Mouse (Mus musculus): ENCODE results near the gene Shc3. TPM values are rescaled to one million over a fixed set of nuclear protein-coding genes. Genes with fewer than 3 reads are reported as not detected.

Shc3 gene
- polyA plus RNA-seq, 1 experiment from 2014 or later, result 0.18 TPM

DNA sequence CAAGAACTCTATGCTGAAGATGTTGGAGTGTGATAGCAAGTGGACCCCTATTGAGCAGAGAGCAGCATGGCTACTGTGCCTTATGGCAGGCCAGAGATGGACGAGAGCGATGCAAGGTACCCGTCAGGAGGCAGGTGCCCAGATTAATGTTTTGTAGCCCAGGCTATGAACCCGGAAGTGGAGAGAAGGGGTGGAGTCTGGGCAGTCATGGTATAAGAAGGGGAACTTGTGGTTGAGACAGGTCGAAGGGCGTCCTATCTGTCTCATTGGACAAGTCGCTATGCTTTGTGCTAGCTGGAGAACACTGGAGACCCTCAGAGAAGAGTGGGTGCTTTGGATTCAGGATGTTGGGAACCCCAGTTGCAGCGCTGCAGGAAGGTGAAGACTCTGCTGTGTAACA is 30.9 kb upstream of the Shc3 start:
- 88% methylated on average over 8 of the region's 8 CpGs for WGBS
- H3K27me3 ChIP-seq, result peaks cover 12% of the 10 kb centered on the region; the same call in 1 of the 2 replicates
- ATAC-seq (replicated peaks; ENCODE audit: low FRiP score), result no peak
- H3K4me2 ChIP-seq, result no peak overlapping the region
- H3K4me1 ChIP-seq, result peaks cover 17% of the 10 kb centered on the region
- H3K9me3 ChIP-seq (replicated peaks), result no peaks in the 10 kb centered on the region
- H3K36me3 ChIP-seq, result no peaks in the 10 kb centered on the region
- H3K4me3 ChIP-seq (replicated peaks), result no peak overlapping the region
- H3K9ac ChIP-seq, result no peak overlapping the region
- no peak overlapping the region for H3K27ac ChIP-seq

DNA sequence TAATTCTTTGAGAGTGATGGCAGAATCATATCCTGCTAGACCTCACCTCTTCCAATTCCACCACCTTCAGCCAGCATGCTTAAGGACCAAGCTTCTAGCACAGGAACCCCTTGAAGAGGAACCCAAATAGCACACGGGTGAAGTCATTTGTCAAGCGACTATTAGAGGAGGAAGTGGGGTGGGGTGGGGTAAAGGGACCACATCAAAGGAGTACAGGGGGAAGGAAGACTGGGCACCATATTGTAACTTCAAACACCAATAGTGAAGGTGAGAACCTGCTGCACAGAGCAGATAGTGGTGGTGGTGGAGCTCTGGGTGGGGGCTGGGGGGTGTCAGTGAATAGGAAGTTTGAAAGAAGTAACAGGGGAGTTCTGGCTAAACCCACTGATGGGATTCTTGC is 28.8 kb upstream of the Shc3 start:
- H3K4me1 ChIP-seq, result peaks cover 17% of the 10 kb centered on the region
- no peak overlapping the region for H3K4me2 ChIP-seq
- 30% methylated on average over 2 of the region's 2 CpGs for WGBS
- no peaks in the 10 kb centered on the region for H3K9me3 ChIP-seq (replicated peaks)
- H3K27me3 ChIP-seq, result peaks cover 17% of the 10 kb centered on the region
- no peaks in the 10 kb centered on the region for H3K36me3 ChIP-seq
- H3K27ac ChIP-seq, result no peak overlapping the region
- ATAC-seq (replicated peaks; ENCODE audit: low FRiP score), result no peak
- no peak overlapping the region for H3K4me3 ChIP-seq (replicated peaks)
- no peak overlapping the region for H3K9ac ChIP-seq

DNA sequence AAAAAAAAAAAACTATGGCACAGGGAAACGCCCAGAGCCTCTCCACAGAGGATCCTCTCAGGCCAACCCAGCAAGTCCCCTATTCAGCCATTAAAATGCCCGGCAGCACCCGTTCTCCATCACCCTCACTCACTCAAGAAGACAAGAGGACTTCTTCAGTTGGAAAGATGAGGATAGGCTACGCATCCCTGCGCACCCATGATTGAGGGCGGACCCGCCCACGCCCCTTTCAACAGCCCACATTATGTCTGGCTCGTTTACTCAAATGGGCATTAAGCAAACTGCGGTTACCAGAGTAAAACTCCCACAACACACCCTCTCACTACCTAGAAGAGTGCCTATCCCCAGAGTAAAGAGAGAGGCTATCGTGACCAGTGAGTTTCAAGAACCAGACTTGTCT is 26.2 kb upstream of the Shc3 start:
- H3K4me3 ChIP-seq (replicated peaks), result peak overlapping the region; percentile 48
- peaks cover 12% of the 10 kb centered on the region for H3K4me1 ChIP-seq
- H3K4me2 ChIP-seq, result peak overlapping the region; percentile 97
- H3K27me3 ChIP-seq, result peaks cover 17% of the 10 kb centered on the region
- peak; percentile 40 for ATAC-seq (replicated peaks; ENCODE audit: low FRiP score)
- H3K36me3 ChIP-seq, result no peaks in the 10 kb centered on the region
- H3K27ac ChIP-seq, result no peak overlapping the region
- WGBS, result 22% methylated on average over 11 of the region's 11 CpGs
- H3K9me3 ChIP-seq (replicated peaks), result no peaks in the 10 kb centered on the region; the same call in 1 of the 2 replicates
- H3K9ac ChIP-seq, result no peak overlapping the region

DNA sequence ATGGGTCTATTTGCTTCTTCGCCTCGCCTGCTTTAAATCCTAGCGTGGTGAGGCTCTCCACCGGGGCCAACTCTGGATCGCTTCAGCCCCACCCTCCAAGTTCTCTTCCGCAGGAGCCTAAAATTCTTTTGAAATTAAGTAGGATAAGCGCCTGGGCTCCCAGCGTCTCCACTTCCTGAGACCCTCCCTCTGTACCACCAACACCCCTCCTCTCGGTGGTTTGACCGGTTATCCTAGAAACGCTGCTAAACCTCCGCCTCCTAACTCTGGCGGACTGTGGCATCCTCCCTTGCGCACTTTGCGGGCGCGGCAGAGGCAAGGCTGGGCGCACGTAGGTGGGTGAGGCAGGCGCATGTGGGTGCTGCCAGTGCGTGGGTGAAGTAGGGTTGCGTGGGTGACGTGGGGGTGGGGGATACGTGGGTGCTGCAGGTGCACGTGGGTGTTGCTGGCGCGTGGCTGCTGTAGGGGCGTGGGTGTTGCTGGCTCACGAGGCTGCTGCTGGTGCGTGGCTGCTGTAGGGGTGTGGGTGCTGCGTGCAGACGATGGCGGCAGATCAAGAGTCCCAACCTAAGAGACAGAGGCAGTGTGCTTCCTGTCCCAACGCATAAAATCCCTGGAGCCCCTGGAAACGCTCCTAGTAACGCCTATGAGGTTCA is 25.6 kb upstream of the Shc3 start:
- H3K27ac ChIP-seq, result no peak overlapping the region
- H3K9ac ChIP-seq, result no peak overlapping the region
- no peaks in the 10 kb centered on the region; the same call in 1 of the 2 replicates for H3K9me3 ChIP-seq (replicated peaks)
- peak overlapping the region; percentile 97 for H3K4me2 ChIP-seq
- H3K4me1 ChIP-seq, result peaks cover 12% of the 10 kb centered on the region
- H3K27me3 ChIP-seq, result peaks cover 17% of the 10 kb centered on the region
- H3K36me3 ChIP-seq, result no peaks in the 10 kb centered on the region
- ATAC-seq (replicated peaks; ENCODE audit: low FRiP score), result peak; percentile 52; the same call in 1 of the 2 replicates
- whole genome bisulfite sequencing, result under 1% methylated on average over 36 of the region's 36 CpGs
- peak overlapping the region; percentile 48 for H3K4me3 ChIP-seq (replicated peaks)

DNA sequence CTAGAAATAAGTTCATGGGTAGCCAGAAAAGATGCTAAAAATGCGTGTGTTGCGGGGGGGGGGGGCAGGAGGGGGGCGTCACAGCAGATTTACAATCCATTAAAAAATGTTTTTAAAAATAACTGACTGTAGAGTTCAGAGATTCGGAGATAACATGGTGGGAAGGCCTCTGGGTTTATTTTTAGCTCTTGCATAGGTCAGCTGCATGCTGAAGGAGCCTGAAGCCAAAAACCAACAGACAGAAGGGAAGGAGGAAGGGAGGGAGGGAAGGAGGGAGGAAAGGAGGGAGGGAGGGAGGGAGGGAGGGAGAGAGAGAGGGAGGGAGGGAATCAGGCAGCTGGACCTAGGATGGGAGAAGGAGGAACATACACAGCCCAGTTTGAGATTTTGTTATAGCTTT is 18.8 kb upstream of the Shc3 start:
- no peaks in the 10 kb centered on the region for H3K27me3 ChIP-seq
- WGBS, result 49% methylated on average over 4 of the region's 4 CpGs
- H3K9ac ChIP-seq, result no peak overlapping the region
- H3K4me3 ChIP-seq (replicated peaks), result no peak overlapping the region
- no peaks in the 10 kb centered on the region for H3K36me3 ChIP-seq
- H3K27ac ChIP-seq, result no peak overlapping the region
- H3K4me1 ChIP-seq, result 0 out of 2 replicates have a peak, but pooled peaks cover 4% of the 10 kb centered on the region
- no peak overlapping the region for H3K4me2 ChIP-seq
- H3K9me3 ChIP-seq (replicated peaks), result no peaks in the 10 kb centered on the region; the same call in 1 of the 2 replicates
- ATAC-seq (replicated peaks; ENCODE audit: low FRiP score), result no peak

DNA sequence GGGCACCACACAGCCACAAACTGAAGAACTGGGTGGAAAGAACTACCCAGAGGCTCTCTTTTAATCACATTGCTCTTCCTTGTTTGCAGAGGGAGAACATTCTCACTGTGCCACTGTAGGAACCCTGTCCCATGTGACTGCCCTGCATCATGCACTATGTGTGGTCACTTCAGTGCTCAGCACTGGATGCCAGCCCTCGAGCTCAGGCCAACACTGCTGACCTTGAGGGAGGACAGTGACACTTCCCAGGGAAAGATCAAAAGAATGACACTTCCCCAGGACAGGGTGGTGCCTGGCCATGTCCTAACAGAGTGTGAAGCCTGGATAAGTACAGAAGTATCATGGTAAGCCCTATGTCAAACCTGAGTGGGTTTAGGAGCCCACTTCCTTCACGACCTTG is 13.0 kb upstream of the Shc3 start:
- 42% methylated on average over 2 of the region's 2 CpGs for WGBS
- Histone ChIP-seq H3K36me3 (no peaks in the 10 kb centered on the region), H3K4me1 (peaks cover 8% of the 10 kb centered on the region), H3K4me2 (no peak overlapping the region), H3K27me3 (0 out of 2 replicates have a peak, but pooled peaks cover 3% of the 10 kb centered on the region), H3K9me3 (replicated peaks) (no peaks in the 10 kb centered on the region), H3K9ac (no peak overlapping the region), H3K4me3 (replicated peaks) (no peak overlapping the region), H3K27ac (no peak overlapping the region)
- ATAC-seq (replicated peaks; ENCODE audit: low FRiP score), result no peak

DNA sequence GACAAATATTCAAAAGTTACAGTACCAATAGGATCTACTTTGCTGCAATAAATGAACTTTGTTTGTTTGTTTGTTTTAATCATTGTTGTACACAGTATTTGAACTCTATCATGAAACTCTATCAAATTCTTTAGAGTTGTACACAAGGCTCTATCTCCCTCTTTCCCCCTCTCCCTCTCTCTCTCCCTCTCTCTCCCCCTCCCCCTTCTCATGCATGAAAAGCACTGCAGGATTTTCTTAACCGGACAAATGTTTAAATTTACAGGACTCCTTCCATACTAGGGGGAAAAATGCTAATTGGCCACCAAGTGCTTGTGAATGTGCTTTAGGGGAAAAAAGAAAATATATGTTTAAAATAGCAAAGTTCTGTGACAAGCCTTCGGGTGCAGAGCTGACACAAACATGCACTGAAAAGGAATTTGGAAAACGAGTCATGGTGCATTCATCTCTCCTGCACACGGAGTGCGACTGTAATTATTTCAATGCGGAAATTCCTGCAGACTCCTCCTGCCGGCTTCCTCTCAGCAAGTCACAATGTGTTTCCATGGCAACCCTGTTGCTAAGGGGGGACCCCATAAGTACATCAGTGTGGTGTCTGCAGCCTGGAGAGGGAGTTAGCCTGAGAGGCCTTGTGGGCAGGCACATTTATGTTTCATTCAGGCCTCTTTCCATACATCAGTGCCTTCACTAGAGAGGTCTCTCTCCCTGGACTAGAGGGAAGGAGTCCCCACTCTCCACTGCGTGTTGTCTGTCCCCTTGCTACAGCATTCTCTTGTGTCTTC is 11.2 kb upstream of the Shc3 start:
- no peak overlapping the region for H3K4me3 ChIP-seq (replicated peaks)
- no peak overlapping the region for H3K9ac ChIP-seq
- WGBS, result 19% methylated on average over 8 of the region's 8 CpGs
- ATAC-seq (replicated peaks; ENCODE audit: low FRiP score), result no peak
- H3K36me3 ChIP-seq, result no peaks in the 10 kb centered on the region
- H3K4me2 ChIP-seq, result no peak overlapping the region
- H3K9me3 ChIP-seq (replicated peaks), result no peaks in the 10 kb centered on the region
- H3K27me3 ChIP-seq, result 0 out of 2 replicates have a peak, but pooled peaks cover 3% of the 10 kb centered on the region
- peaks cover 8% of the 10 kb centered on the region for H3K4me1 ChIP-seq
- no peak overlapping the region for H3K27ac ChIP-seq

DNA sequence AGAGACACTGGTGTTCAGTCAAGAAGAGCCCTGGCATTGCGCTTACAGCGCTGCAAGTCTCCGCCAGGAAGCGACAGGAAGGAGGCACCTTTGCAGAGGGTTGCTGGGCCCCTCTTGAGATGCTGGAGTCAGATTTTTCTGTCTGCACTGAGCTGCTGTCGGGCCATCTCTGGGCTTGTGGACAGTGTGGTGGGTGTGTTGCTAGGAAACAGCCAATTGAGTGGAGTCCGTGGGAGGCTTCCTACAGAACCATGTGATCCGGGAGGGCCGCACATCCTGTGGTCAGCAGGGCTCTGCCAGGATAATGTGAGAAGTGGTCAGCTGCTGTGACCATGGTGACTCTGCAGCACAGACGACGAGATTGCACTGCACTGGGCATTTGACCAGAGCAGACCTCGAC is 4.6 kb upstream of the Shc3 start:
- H3K4me2 ChIP-seq, result peak overlapping the region; percentile 26
- 25% methylated on average over 11 of the region's 11 CpGs for WGBS

DNA sequence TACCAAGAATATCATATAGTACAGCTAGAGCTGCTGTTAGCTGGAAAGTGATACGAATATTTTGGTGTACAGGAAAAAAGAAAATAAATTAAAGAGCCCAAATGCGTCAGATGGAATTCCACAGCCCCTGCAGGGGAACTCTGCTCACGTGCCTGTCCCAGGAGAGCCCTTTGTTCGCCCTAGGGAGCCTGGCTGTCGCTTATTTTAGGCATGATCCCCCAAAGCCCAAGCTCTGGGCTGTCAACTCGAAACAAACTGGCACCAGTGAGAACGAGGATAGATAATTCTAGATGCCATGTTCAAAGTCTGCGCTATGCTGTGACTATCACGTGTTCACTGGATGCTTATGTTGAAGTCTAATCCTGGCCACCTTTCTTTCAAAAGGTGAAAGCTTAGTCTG is 892 bp upstream of the Shc3 start:
- H3K4me3 ChIP-seq (replicated peaks), result peak overlapping the region; percentile 42
- H3K27ac ChIP-seq, result no peak overlapping the region
- H3K36me3 ChIP-seq, result no peaks in the 10 kb centered on the region
- no peaks in the 10 kb centered on the region for H3K9me3 ChIP-seq (replicated peaks)
- WGBS, result 11% methylated on average over 9 of the region's 9 CpGs
- no peak overlapping the region for H3K9ac ChIP-seq
- H3K4me2 ChIP-seq, result peak overlapping the region; percentile 88
- peaks cover 70% of the 10 kb centered on the region for H3K27me3 ChIP-seq
- peaks cover 42% of the 10 kb centered on the region for H3K4me1 ChIP-seq
- ATAC-seq (replicated peaks; ENCODE audit: low FRiP score), result no peak

More for the DNA sequence above, 4.6 kb upstream of the Shc3 start:
- H3K4me1 ChIP-seq, result peaks cover 18% of the 10 kb centered on the region
- no peak overlapping the region for H3K9ac ChIP-seq
- H3K27ac ChIP-seq, result no peak overlapping the region
- H3K36me3 ChIP-seq, result no peaks in the 10 kb centered on the region
- no peaks in the 10 kb centered on the region for H3K9me3 ChIP-seq (replicated peaks)
- H3K27me3 ChIP-seq, result peaks cover 33% of the 10 kb centered on the region
- no peak overlapping the region for H3K4me3 ChIP-seq (replicated peaks)
- ATAC-seq (replicated peaks; ENCODE audit: low FRiP score), result peak; percentile 73; the same call in 1 of the 2 replicates

DNA sequence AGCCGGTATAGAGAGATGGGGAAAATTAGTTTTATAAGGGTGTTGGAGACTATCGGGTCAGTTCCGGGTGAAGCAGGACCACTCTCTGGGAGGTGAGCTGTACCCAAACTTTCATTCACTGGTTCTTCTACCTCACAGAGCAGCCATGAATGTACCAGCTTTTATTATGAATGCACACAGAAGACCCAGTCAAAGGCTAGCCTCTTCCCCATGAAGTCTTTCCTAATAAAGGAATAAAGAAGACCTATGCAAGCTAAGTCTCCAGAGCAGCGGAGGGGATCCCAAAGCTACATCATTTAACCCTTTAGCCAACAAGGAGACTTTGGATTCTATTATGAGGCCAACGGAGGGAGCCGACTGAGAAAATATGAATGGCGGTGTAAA is 458 bp upstream of the Shc3 start:
- 3% methylated on average over 7 of the region's 7 CpGs for WGBS
- Histone ChIP-seq H3K4me3 (replicated peaks) (peak overlapping the region; percentile 42), H3K27ac (no peak overlapping the region), H3K9me3 (replicated peaks) (no peaks in the 10 kb centered on the region), H3K9ac (no peak overlapping the region), H3K27me3 (peaks cover 74% of the 10 kb centered on the region), H3K4me2 (peak overlapping the region; percentile 88), H3K4me1 (peaks cover 42% of the 10 kb centered on the region), H3K36me3 (no peaks in the 10 kb centered on the region)
- ATAC-seq (replicated peaks; ENCODE audit: low FRiP score), result no peak

DNA sequence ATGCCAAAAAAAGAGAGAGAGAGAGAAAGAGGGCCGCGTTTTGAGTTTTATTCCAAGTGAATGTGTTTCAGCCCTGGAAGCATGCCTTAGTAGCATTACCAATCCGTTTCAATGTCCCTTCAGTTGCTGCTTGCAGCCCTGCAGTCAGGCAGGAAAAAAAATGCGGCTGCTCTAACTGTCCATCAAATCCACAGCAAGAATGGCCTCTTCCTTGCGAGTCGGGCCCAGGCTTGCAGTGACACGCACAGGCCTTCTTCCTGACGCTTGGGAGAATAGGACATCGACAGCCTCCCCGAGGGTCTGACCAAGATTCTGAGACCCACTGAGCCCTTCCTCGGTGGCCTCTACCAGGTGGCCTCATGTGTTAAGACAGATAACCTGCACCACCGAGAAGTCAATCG is 718 bp downstream of the Shc3 start:
- Histone ChIP-seq H3K4me2 (peak overlapping the region; percentile 88), H3K36me3 (no peaks in the 10 kb centered on the region), H3K27me3 (peaks cover 85% of the 10 kb centered on the region), H3K9ac (no peak overlapping the region), H3K9me3 (replicated peaks) (no peaks in the 10 kb centered on the region), H3K27ac (no peak overlapping the region), H3K4me3 (replicated peaks) (peak overlapping the region; percentile 42), H3K4me1 (peaks cover 35% of the 10 kb centered on the region)
- no peak for ATAC-seq (replicated peaks; ENCODE audit: low FRiP score)
- WGBS, result 2% methylated on average over 13 of the region's 13 CpGs

DNA sequence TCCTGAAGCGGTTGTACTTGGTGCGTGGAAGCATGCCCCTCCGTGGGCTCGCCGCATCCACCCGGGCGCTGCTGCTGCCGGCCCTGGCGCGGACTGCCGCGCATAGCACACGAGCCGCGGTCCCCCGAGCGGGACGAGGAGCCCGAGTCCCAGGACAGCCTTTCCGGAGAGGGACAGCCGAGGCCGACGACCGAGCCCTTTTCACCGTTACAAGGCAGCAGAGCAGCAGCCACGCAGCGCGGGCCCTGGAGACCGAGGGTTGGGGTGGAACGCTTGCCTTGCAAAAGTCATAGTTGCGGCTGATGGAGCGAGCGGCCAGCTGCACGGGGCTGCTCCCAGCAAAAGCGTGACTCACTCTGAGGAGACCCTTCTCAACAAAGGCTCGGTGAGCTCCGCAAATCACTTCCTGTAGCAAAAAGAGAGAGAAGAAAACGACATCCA is 1.8 kb downstream of the Shc3 start:
- Histone ChIP-seq H3K36me3 (no peaks in the 10 kb centered on the region), H3K4me3 (replicated peaks) (peak overlapping the region; percentile 52), H3K4me1 (peaks cover 35% of the 10 kb centered on the region), H3K27me3 (peaks cover 89% of the 10 kb centered on the region), H3K9ac (peak overlapping the region; percentile 44), H3K4me2 (peak overlapping the region; percentile 88), H3K9me3 (replicated peaks) (no peaks in the 10 kb centered on the region), H3K27ac (no peak overlapping the region)
- 0 out of 2 replicates have a peak, but pooled peaks have one; percentile 23 for ATAC-seq (replicated peaks; ENCODE audit: low FRiP score)
- under 1% methylated on average over 38 of the region's 38 CpGs for WGBS

Data from kidney, embryonic 15.5 days (tissue).